Mouse (Mus musculus) retina, postnatal 7 days (tissue): ENCODE data around the gene Tlr7.

ENCODE experiments used
- DNase-seq: peaks from one replicate; pipeline ENCODE4 v3.0.0-alpha.2; 2012; ENCODE audit warnings: low read depth, low spot score

Tlr7 gene

DNA sequence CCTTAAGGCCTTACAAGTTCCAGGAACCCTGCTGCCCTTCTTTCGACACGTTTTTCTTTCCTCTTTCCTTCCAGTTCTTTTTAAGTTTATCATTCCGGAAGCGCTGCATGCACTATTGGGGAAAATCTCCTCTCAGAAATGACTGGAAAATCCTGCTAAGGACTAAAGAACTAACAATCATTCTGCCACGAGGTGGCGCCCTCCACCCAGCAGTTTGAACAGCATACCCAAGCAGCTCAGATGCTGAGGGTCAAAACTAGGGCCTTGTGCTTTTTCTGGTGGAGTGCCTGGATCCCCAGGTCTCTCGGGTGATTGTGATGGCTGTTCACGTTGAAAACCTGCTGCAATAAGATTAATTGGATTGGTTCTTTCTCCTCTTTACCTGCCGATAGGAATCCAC is 53.4 kb downstream of the Tlr7 start:
- DNase-seq = peak; percentile 33

- no peak for DNase-seq
Observed at GRCm38 (mm10) chrX:167276551-167276950, 53.8 kb downstream of the Tlr7 start.

DNA sequence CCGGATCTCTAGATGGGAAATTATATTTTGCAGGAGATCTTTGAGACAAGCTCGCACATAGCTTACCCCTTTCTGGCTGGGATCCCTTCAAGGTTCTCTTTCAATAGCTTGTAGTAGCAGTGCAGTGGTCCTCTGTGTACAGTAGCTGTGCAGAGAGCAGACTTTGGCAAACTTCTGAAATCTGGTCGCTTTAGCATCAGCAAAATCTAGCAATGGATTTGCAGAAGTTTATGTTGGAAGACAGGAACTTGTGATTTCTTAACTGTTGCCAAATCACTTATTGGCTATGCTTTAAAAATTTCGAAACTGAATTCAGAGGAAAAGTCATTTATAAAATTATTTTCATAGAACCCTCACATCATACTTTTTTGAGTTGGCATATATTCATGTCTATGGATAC is 66.3 kb downstream of the Tlr7 start, which contains the start of gene Tlr8:
Gene Tlr8 (minus strand): TSS at position 244 of the 400 bp plus-strand sequence.
- no peak for DNase-seq

GRCm38 (mm10) chrX:167263530-167263929 is 66.8 kb downstream of the Tlr7 start:
- DNase-seq = no peak
